Mouse (Mus musculus) cerebellum, adult 2 months (tissue): ENCODE measurements around the gene Abca7. TPM values are rescaled to one million over a fixed set of nuclear protein-coding genes. Genes with fewer than 3 reads are reported as not detected.

Experiments used
- DNase-seq, 2 experiments: peaks; one replicate each; pipeline ENCODE4 v3.0.0; 2021
- H3K27ac ChIP-seq: fragments of 200-500 bp; 2 replicates; pipeline ENCODE4 v1.5.1; 2012; ENCODE audit warnings: low read length, control low read depth, inconsistent platforms; ENCODE audit not compliant: insufficient read depth
- H3K27me3 ChIP-seq: fragments of 200-500 bp; 2 replicates; pipeline ENCODE4 v1.6.1; 2012; ENCODE audit warnings: inconsistent platforms, mild to moderate bottlenecking, low read length, moderate library complexity; ENCODE audit not compliant: control insufficient read depth, insufficient read depth
- H3K4me1 ChIP-seq: fragments of 200-500 bp; 2 replicates; pipeline ENCODE4 v1.6.1; 2011; ENCODE audit warnings: low read length; ENCODE audit not compliant: control insufficient read depth, insufficient read depth
- H3K4me3 ChIP-seq: fragments of 200-500 bp; replicated peaks from 2 replicates; pipeline ENCODE3; 2011; ENCODE audit warnings: mild to moderate bottlenecking, low read depth, low read length, control low read depth; ENCODE audit not compliant: insufficient read depth
- CTCF ChIP-seq: fragments of 200-500 bp; IDR thresholded peaks from 2 replicates; pipeline ENCODE4 v1.5.1; 2011; ENCODE audit warnings: low read depth, mild to moderate bottlenecking, control low read depth, low read length, moderate library complexity, borderline replicate concordance; ENCODE audit not compliant: insufficient read depth
- POLR2A ChIP-seq: fragments of 200-500 bp; IDR thresholded peaks from 2 replicates; pipeline ENCODE4 v1.6.1; 2011; ENCODE audit warnings: low read length, control low read depth, borderline replicate concordance; ENCODE audit not compliant: insufficient read depth
- WGBS: fragments of 180-500 bp; shearing (Covaris S2); methylation state at CpG from one replicate; pipeline ENCODE4 v1.1.7; 2018; 5-methylcytosine and 5-hydroxymethylcytosine counted together
- polyA plus RNA-seq: library from polyadenylated mRNA; depleted of rRNA; stranded (reverse); fragments of >200 nt; gene quantifications from 2 replicates; pipeline ENCODE4 v1.2.3, GENCODE M21; 2012; rRNA removed

Abca7 gene
- polyA plus RNA-seq, 1 experiment, result 31.1 TPM

DNA sequence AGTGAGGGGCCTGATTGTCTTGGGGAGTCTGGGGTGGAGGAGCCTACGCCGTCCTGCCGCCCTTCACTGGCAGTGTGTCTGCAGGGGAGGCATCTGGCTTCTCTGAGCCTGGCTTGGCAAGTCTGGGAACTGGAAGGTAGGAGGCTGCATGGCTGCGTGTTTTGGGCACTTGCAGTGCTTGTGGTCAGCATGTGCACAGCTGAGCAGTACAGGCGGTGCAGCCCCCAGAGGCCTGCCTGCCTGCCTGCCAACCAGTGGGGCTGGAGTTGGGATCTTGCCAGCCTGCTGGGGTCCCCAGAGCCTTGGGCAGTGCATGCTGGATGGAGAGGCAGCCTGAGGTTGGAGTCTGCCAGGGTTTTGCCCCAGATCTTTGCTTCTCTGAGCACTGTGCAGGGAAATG is 66.8 kb downstream of the Abca7 start:
- H3K4me3 ChIP-seq, result no peak overlapping the region
- no peak for DNase-seq
- no peaks in the 10 kb centered on the region; the same call in 1 of the 2 replicates for H3K4me1 ChIP-seq
- 60% methylated on average over 5 of the region's 5 CpGs for WGBS
- TF ChIP-seq CTCF, result no peak
- no peak for TF ChIP-seq POLR2A
- H3K27me3 ChIP-seq, result no peaks in the 10 kb centered on the region
- no peak overlapping the region for H3K27ac ChIP-seq

DNA sequence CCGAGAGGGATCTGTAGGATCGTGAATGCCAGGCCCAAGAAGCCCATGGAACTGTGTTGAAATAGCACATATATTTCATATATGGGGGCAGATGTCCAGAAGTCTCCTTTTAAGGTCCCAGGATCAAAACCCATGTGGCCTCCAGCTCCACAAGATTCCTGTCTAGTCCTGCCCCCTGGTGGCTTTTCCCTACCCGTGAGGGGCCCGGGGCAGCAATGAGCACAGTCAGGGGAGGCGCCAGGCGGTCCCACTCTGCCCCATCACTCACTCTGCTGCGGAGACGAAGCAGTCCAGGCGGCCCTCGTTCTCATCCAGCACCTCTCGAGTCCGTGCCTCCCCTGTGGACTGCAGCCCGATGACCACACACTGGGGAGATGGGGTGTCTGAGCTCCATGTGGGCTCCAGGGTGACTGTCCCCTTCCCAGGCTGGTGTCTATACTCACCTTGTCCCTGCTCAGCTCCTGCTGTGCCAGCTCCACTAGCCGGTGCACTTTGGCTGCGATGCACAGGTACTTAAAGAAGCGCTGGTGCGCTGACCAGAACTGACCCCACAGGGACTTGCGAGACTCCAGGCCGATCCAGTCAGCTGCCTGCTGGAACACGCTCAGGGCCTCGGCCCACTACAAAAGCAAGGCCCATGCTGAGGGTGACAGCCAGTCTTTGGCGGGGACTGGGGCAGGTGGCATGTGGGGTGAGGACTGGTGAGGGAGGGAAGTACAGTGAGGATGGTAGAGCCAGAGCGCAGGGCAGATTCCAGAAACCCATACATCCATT is 67.8 kb downstream of the Abca7 start:
- Histone ChIP-seq H3K27ac (no peak overlapping the region), H3K4me3 (no peak overlapping the region), H3K27me3 (no peaks in the 10 kb centered on the region), H3K4me1 (no peaks in the 10 kb centered on the region; the same call in none of the 2 replicates)
- DNase-seq, result no peak
- WGBS, result 68% methylated on average over 23 of the region's 23 CpGs
- TF ChIP-seq CTCF (no peak), POLR2A (no peak)

Other genes starting within 250 kb of the Abca7 start
- 74.7 and 80.4 TPM in 2 replicates for gene Polrmt, start 249.9 kb upstream of the Abca7 start, polyA plus RNA-seq
- gene Fgf22, start 241.4 kb upstream of the Abca7 start, polyA plus RNA-seq, result 10.6 and 11.1 TPM in 2 replicates
- 126 and 127 TPM in 2 replicates for gene Rnf126, start 229.5 kb upstream of the Abca7 start, polyA plus RNA-seq
- 2.2 and 2.5 TPM in 2 replicates for gene Fstl3, start 219.2 kb upstream of the Abca7 start, polyA plus RNA-seq
- 0.16 and 0.19 TPM in 2 replicates for gene Prss57, start 205.5 kb upstream of the Abca7 start, polyA plus RNA-seq
- 140 and 143 TPM in 2 replicates for gene Palm, start 202.9 kb upstream of the Abca7 start, polyA plus RNA-seq
- 0.29 and 0.41 TPM in 2 replicates for gene Misp, start 175.5 kb upstream of the Abca7 start, polyA plus RNA-seq
- 64.2 and 68.6 TPM in 2 replicates for gene Ptbp1, start 142.1 kb upstream of the Abca7 start, polyA plus RNA-seq
- 2.4 and 2.5 TPM in 2 replicates for gene Prtn3, start 122.0 kb upstream of the Abca7 start, polyA plus RNA-seq
- 46.0 and 49.3 TPM in 2 replicates for gene Plppr3, start 121.9 kb upstream of the Abca7 start, polyA plus RNA-seq
- gene Elane, start 110.2 kb upstream of the Abca7 start, polyA plus RNA-seq, result 0.15 TPM in 1 of 2 replicates, not detected in the other
- gene Cfd, start 105.6 kb upstream of the Abca7 start, polyA plus RNA-seq, result 0.29 and 0.41 TPM in 2 replicates
- 46.5 and 47.4 TPM in 2 replicates for gene Med16, start 87.6 kb upstream of the Abca7 start, polyA plus RNA-seq
- not detected in 2 replicates for gene Gm26602, start 85.6 kb upstream of the Abca7 start, polyA plus RNA-seq
- 12.1 and 12.8 TPM in 2 replicates for gene Kiss1r, start 79.5 kb upstream of the Abca7 start, polyA plus RNA-seq
- 156 and 162 TPM in 2 replicates for gene R3hdm4, start 75.3 kb upstream of the Abca7 start, polyA plus RNA-seq
- gene Arid3a, start 69.5 kb upstream of the Abca7 start, polyA plus RNA-seq, result 4.7 TPM in 2 replicates
- 56.2 and 57.4 TPM in 2 replicates for gene Wdr18, start 36.3 kb upstream of the Abca7 start, polyA plus RNA-seq
- 5.5 and 5.9 TPM in 2 replicates for gene Grin3b, start 25.8 kb upstream of the Abca7 start, polyA plus RNA-seq
- 191 and 204 TPM in 2 replicates for gene Tmem259, start 12.2 kb upstream of the Abca7 start, polyA plus RNA-seq
- gene Cnn2, start 7.9 kb upstream of the Abca7 start, polyA plus RNA-seq, result 8.2 and 9.3 TPM in 2 replicates
- 2.2 and 2.7 TPM in 2 replicates for gene Arhgap45, start 20.2 kb downstream of the Abca7 start, polyA plus RNA-seq
- 224 and 231 TPM in 2 replicates for gene Polr2e, start 43.3 kb downstream of the Abca7 start, polyA plus RNA-seq
- 888 and 964 TPM in 2 replicates for gene Gpx4, start 50.7 kb downstream of the Abca7 start, polyA plus RNA-seq
- gene Sbno2, start 109.1 kb downstream of the Abca7 start, polyA plus RNA-seq, result 25.4 and 28.9 TPM in 2 replicates
- gene Stk11, start 119.3 kb downstream of the Abca7 start, polyA plus RNA-seq, result 110 and 112 TPM in 2 replicates
- 736 and 758 TPM in 2 replicates for gene Atp5d, start 142.1 kb downstream of the Abca7 start, polyA plus RNA-seq
- 147 and 151 TPM in 2 replicates for gene Cbarp, start 144.3 kb downstream of the Abca7 start, polyA plus RNA-seq
- gene Midn, start 151.8 kb downstream of the Abca7 start, polyA plus RNA-seq, result 26.1 and 26.5 TPM in 2 replicates
- gene Cirbp, start 169.5 kb downstream of the Abca7 start, polyA plus RNA-seq, result 240 and 261 TPM in 2 replicates
- 16.4 and 18.0 TPM in 2 replicates for gene 1600002K03Rik, start 176.4 kb downstream of the Abca7 start, polyA plus RNA-seq
- gene Efna2, start 183.0 kb downstream of the Abca7 start, polyA plus RNA-seq, result 10.2 and 10.7 TPM in 2 replicates
- 41.1 and 42.5 TPM in 2 replicates for gene Mum1, start 229.9 kb downstream of the Abca7 start, polyA plus RNA-seq